Mouse (Mus musculus): ENCODE results near the gene Gstp3.
"Not testable (repeated sequence)": the region's sequence is repeated elsewhere in the genome, so short reads cannot be mapped to it uniquely, and the experiment has no call there.

Gstp3 gene

DNA sequence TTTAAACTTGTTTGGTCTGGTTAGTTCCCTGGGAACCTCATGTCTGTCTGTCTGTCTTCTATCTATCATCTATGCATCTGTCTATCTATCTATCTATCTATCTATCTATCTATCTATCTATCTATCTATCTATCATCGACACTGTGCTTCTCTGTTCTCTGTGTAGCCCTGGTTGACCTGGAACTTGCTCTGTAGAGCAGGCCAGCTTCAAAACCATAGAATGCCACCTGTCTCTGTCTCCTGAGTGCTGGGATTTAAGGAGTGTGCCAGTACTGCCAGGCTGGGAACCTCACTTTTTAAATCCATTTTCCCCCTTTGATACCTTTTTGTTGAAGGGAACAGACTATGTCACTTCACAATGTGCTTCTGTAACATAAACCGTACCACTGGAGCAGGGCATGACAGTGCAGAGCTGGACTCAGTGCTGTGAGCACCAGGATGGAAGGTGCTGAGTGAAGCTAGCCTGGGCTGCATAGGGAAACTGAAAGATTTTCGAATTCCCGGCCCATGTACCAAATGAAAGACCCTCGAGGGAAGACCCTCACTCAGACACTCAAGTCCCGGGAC, 1.6 kb upstream of the Gstp3 start:
- DNase-seq (ENCODE audit: low spot score in 2 of 2) = no peak

DNA sequence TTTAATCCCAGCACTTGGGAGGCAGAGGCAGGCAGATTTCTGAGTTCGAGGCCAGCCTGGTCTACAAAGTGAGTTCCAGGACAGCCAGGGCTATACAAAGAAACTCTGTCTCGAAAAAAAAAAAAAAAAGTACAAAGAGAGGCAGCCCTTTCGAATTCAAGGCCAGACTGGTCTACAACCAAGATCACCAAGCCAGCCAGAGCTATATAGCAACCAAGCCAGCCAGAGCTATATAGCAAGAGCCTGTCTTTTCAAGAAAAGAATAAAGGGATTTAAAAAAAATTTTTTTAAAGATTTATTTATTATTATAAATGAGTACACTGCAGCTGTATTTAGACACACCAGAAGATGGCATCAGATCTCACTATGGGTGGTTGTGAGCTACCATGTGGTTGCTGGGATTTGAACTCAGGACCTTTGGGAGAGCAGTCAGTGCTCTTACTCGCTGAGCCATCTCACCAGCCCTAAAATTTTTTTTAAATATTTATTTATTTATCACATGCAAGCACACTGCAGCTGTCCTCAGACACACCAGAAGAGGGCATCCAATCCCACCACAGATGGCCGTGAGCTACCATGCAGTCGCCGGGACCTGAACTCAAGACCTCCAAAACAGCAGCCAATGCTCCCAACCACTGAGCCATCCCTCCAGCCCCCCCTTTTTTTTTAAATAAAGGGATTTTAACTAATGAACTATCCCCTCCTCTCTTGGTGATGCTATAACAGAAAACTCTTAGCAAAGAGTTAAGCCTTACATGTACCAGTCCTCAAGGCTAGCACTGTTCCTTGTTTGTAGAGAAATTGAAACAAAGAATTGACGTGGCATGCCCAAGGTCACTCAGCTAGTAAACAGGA, 902 bp upstream of the Gstp3 start:
- DNase-seq (ENCODE audit: low spot score in 2 of 2) = not testable (repeated sequence)

DNA sequence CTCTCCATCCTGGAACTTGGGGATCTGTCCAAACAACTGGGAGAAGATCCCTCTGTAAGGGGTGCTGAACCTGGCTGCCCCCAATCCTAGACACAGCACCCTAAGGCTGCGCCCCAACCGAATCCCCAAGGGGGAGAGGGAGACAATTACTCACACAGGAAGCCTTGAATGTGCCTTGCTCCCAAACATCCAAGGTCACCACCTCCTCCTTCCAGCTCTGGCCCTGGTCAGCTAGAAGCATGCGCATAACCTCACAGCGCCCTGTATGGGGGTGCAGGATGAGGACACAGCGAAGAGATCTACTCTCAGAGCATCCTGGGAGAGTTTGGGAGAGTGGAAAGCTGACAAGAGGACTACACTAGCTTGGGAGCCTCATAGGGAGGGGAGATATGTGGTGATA, 788 bp downstream of the Gstp3 start:
- DNase-seq (ENCODE audit: low spot score in 2 of 2) = no peak

DNA sequence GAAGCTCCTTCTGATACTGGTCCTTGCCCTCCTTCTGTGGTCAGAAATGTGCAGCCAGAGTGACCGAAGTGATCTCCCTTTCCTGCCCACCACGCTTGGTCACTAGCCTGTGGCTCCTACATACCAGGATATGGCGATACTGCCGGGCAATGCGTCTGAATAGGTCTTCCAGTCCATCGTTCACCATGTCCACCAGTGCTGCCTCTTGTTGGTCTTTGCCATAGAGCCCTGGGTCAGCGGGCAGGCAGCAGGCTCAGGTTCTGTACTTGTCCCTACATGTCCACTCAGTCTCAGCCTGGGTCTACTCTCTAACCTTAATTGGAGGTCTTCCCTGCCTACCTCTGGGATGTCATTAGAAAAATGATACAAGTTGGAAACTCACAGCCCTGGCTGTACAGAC, 1.4 kb downstream of the Gstp3 start:
- no peak for DNase-seq (ENCODE audit: low spot score in 2 of 2)

GRCm38 (mm10) chr19:4057389-4057788, 2.0 kb downstream of the Gstp3 start:
- DNase-seq (ENCODE audit: low spot score in 2 of 2) = no peak

- no peak for DNase-seq (ENCODE audit: low spot score in 2 of 2)
Observed at GRCm38 (mm10) chr19:4056727-4057126, 2.6 kb downstream of the Gstp3 start.

DNA sequence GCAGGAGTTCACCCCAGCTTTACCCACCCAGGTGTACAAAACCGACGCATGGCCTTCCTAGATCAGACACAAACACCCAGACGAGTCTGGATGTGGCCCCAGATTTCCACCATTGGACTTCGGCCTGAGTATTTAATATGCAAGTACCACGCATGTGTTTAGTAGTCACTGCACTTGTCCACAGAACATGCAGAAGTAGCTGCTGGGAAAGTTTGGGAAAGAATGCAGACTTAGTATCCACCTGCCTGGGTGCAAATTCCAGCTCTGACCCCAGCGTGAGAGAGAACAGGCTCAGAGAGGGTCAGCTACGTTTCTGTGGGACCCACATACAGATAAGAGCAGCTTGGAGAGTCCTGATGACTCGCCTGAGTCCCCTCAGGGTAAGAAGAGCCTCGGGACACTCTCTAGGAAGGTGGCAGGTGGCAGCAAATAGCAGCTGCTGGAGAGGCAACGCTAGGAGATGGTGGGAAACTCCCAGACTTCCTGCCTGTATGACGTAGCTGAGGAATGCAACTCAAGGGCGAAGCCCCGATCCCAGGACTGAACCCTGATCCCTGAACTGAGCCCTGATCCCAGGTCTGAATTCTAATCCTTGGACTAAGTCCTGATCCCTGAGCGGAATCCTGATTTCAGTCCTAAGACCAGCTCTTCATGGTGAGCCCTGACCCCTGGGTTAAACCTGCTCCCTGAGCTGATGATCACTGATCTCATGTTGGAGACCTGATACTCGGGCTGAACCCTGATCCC, 3.2 kb downstream of the Gstp3 start:
- DNase-seq (ENCODE audit: low spot score in 2 of 2) = no peak

- DNase-seq (ENCODE audit: low spot score in 2 of 2) = no peak
Observed at GRCm38 (mm10) chr19:4055216-4055946, 4.0 kb downstream of the Gstp3 start.

DNA sequence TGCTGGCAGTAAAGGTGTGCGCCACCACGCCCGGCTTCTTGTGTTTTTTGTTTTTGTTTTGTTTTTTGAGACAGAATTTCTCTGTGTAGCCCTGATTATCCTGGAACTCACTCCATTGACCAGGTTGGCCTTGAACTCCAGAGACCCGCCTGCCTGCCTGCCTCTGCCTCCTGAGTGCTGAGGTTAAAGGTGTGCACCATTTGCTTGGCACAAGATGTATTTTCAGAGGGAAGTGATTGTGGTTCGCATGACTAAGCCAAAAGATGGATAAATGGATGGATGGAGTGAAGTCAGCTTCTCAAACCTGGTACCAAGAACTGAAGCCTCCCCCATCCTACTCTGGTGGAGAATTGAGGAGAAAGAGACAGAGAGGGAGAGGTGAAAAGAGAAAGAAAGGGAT, 4.8 kb downstream of the Gstp3 start:
- DNase-seq (ENCODE audit: low spot score in 2 of 2) = no peak

GRCm38 (mm10) chr19:4052516-4053030, 6.8 kb downstream of the Gstp3 start:
- DNase-seq (ENCODE audit: low spot score in 2 of 2) = no peak

- peak; percentile 56 to 77 for DNase-seq (ENCODE audit: low spot score in 2 of 2)
Observed at GRCm38 (mm10) chr19:4051741-4052515, 7.4 kb downstream of the Gstp3 start.

- no peak for DNase-seq (ENCODE audit: low spot score in 2 of 2)
Observed at GRCm38 (mm10) chr19:4051016-4051415, 8.4 kb downstream of the Gstp3 start.

- DNase-seq (ENCODE audit: low spot score in 2 of 2) = not testable (repeated sequence)
Observed at GRCm38 (mm10) chr19:4049069-4049468, 10.3 kb downstream of the Gstp3 start.

GRCm38 (mm10) chr19:4047859-4048258, 11.5 kb downstream of the Gstp3 start:
- DNase-seq (ENCODE audit: low spot score in 2 of 2) = peak; percentile 78 to 86

DNA sequence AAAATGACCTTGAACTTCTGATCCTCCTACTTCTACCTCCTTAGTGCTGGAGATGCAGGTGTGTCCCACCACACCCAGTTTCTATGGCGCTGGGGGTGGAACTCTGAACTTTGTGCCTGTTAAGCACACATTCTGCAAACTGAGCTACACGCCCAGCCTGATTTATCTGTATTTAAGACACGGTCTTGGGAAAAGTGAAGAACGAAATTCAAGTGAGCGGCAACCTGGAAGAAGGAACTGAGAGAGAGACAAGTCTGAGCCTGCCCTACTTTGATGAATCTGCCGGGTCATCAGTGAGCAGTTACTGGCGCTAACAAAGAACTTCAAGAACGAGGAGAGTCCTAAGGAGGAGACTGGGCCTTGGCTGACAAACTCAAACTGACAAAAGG, 12.5 kb downstream of the Gstp3 start:
- DNase-seq (ENCODE audit: low spot score in 2 of 2) = no peak

DNA sequence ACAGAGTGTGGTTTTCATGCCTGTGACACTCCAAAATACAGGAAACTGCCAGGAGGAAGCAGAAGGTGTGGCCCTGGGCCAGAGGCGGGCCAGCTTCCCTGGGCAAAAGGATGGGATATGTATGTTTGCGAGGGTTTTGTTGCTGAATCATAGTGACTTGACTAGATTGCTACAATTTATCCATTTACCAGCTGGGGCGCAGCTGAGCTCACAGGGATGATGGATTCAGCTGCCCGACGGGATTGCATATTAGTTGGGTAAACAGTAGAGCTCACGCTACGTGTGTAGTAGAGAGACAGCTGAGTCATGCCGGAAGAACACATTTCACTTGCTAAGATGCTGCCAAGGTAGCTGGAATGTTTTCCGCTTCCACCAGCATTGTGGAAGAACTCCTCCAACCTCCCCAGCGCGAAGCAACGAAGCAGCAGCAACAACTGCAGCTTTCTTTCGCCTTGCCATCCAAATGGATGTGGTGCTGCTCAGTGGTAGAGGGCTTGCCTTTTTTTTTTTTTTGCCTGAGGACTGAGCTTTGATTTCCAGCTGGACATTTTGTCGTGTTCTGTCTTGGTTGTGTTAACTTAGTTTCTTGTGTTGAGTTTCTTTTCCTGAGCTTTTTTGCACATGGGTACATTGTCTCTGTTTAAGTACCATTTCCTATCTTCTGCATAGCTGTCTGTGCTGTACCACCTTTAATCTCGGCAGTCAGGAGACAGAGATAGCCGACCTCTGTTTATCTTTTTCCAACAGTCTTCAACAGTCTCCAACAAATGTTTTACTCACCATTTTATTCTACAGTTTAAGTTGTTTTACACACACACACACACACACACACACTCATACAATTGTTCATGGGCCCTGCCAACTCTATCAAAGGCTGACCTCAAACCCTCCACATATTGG, 13.2 kb downstream of the Gstp3 start, which contains the start of gene Gstp2:
Gene Gstp2 (minus strand): TSS at position 58 of the 900 bp plus-strand sequence.
- DNase-seq (ENCODE audit: low spot score in 2 of 2) = no peak

- not testable (repeated sequence) for DNase-seq (ENCODE audit: low spot score in 2 of 2)
Observed at GRCm38 (mm10) chr19:4044109-4044508, 15.3 kb downstream of the Gstp3 start.

GRCm38 (mm10) chr19:4042124-4042523, 17.2 kb downstream of the Gstp3 start:
- no peak for DNase-seq (ENCODE audit: low spot score in 2 of 2)

- DNase-seq (ENCODE audit: low spot score in 2 of 2) = not testable (repeated sequence)
Observed at GRCm38 (mm10) chr19:4041500-4041899, 17.9 kb downstream of the Gstp3 start.

- DNase-seq (ENCODE audit: low spot score in 2 of 2) = not testable (repeated sequence)
Observed at GRCm38 (mm10) chr19:4040941-4041340, 18.4 kb downstream of the Gstp3 start.
